Mouse (Mus musculus) midbrain, embryonic 11.5 days (tissue): ENCODE measurements around the gene Crk. TPM values are rescaled to one million over a fixed set of nuclear protein-coding genes. Genes with fewer than 3 reads are reported as not detected.

Experiments used
- ATAC-seq: fragments of 200-750 bp; cut with Nextera tagmentation; 2 replicates; pipeline ENCODE4 v1.8.0; 2017; ENCODE audit warnings: moderate TSS enrichment, moderate library complexity; ENCODE audit not compliant: low FRiP score
- DNase-seq: peaks from one replicate; pipeline ENCODE4 v3.0.0; 2015; ENCODE audit warnings: low spot score; ENCODE audit errors: missing footprints
- H3K27ac ChIP-seq: fragments of 300-500 bp; sonication (generic); 2 replicates; pipeline ENCODE4 v1.5.1; 2014; ENCODE audit warnings: low read depth, low read length
- H3K27me3 ChIP-seq: fragments of 300-500 bp; sonication (generic); 2 replicates; pipeline ENCODE4 v1.6.1; 2014; ENCODE audit warnings: mild to moderate bottlenecking, low read length, moderate library complexity, mixed read lengths; ENCODE audit not compliant: control insufficient read depth, insufficient read depth
- H3K36me3 ChIP-seq: fragments of 300-500 bp; sonication (generic); 2 replicates; pipeline ENCODE4 v1.6.1; 2014; ENCODE audit warnings: mild to moderate bottlenecking, low read length, moderate library complexity, mixed read lengths; ENCODE audit not compliant: control insufficient read depth, insufficient read depth
- H3K4me1 ChIP-seq: fragments of 300-500 bp; sonication (generic); 2 replicates; pipeline ENCODE4 v1.6.1; 2014; ENCODE audit warnings: low read length; ENCODE audit not compliant: control insufficient read depth, insufficient read depth
- H3K4me2 ChIP-seq: fragments of 300-500 bp; sonication (generic); 2 replicates; pipeline ENCODE4 v1.6.1; 2014; ENCODE audit warnings: mild to moderate bottlenecking, moderate library complexity
- H3K4me3 ChIP-seq: fragments of 300-500 bp; sonication (generic); 2 replicates; pipeline ENCODE4 v1.5.1; 2014; ENCODE audit warnings: low read depth, low read length
- H3K9ac ChIP-seq: fragments of 300-500 bp; sonication (generic); 2 replicates; pipeline ENCODE4 v1.6.1; 2014; ENCODE audit warnings: low read length
- H3K9me3 ChIP-seq: fragments of 300-500 bp; sonication (generic); 2 replicates; pipeline ENCODE4 v1.6.1; 2016; ENCODE audit warnings: low read length; ENCODE audit not compliant: control insufficient read depth
- WGBS: fragments of 180-500 bp; shearing (Covaris S2); extraction: QIAGEN DNeasy Blood & Tissue Kit; methylation state at CpG from one replicate; pipeline ENCODE4 v1.1.7; 2014; 5-methylcytosine and 5-hydroxymethylcytosine counted together
- polyA plus RNA-seq: library from polyadenylated mRNA; unstranded; fragments of >200 nt; fragmentation: Nextera tagmentation; extraction: Ambion mirVana; gene quantifications from 2 replicates; pipeline ENCODE4 v1.2.1, GENCODE M21; 2014

Crk gene
- polyA plus RNA-seq, 1 experiment from 2014 or later, result 130 TPM

- 41% methylated on average over 25 of the region's 25 CpGs for WGBS
- DNase-seq (peak; percentile 87), ATAC-seq (no peak; the same call in 1 of the 2 replicates)
- H3K27me3 ChIP-seq, result peaks cover 33% of the 10 kb centered on the region
- H3K9ac ChIP-seq, result peak overlapping the region; percentile 55; the same call in 1 of the 2 replicates
- H3K9me3 ChIP-seq, result no peaks in the 10 kb centered on the region
- H3K27ac ChIP-seq, result no peak overlapping the region
- H3K36me3 ChIP-seq, result no peaks in the 10 kb centered on the region
- H3K4me2 ChIP-seq, result peak overlapping the region; percentile 80
- H3K4me1 ChIP-seq, result peaks cover 20% of the 10 kb centered on the region
- H3K4me3 ChIP-seq, result peak overlapping the region; percentile 48
These were observed 24.3 kb upstream of the Crk start for GRCm38 (mm10) chr11:75654471-75655390.

- Histone ChIP-seq H3K4me2 (peak overlapping the region; percentile 99), H3K4me1 (peaks cover 20% of the 10 kb centered on the region), H3K27me3 (peaks cover 33% of the 10 kb centered on the region), H3K9ac (peak overlapping the region; percentile 70), H3K36me3 (no peaks in the 10 kb centered on the region), H3K4me3 (peak overlapping the region; percentile 58), H3K27ac (no peak overlapping the region), H3K9me3 (no peaks in the 10 kb centered on the region)
- DNase-seq (peak; percentile 92), ATAC-seq (peak; percentile 18)
- WGBS, result 1% methylated on average over 78 of the region's 78 CpGs
These were observed 23.2 kb upstream of the Crk start for GRCm38 (mm10) chr11:75655621-75656545.

- peak overlapping the region; percentile 99 for H3K4me2 ChIP-seq
These were observed 22.2 kb upstream of the Crk start for GRCm38 (mm10) chr11:75656621-75657590.

GRCm38 (mm10) chr11:75657841-75658240 lies 21.2 kb upstream of the Crk start:
- H3K9me3 ChIP-seq, result no peaks in the 10 kb centered on the region
- H3K9ac ChIP-seq, result no peak overlapping the region
- H3K27me3 ChIP-seq, result peaks cover 26% of the 10 kb centered on the region
- no peak overlapping the region for H3K4me3 ChIP-seq
- no peak overlapping the region for H3K4me2 ChIP-seq
- DNase-seq, result no peak
- H3K4me1 ChIP-seq, result peaks cover 16% of the 10 kb centered on the region
- ATAC-seq, result no peak
- H3K27ac ChIP-seq, result no peak overlapping the region
- no peaks in the 10 kb centered on the region for H3K36me3 ChIP-seq

More at GRCm38 (mm10) chr11:75656621-75657590, 22.2 kb upstream of the Crk start:
- no peak for DNase-seq
- H3K9ac ChIP-seq, result peak overlapping the region; percentile 70; the same call in 1 of the 2 replicates
- 62% methylated on average over 19 of the region's 20 CpGs for WGBS
- no peaks in the 10 kb centered on the region for H3K36me3 ChIP-seq
- H3K27ac ChIP-seq, result no peak overlapping the region
- peaks cover 19% of the 10 kb centered on the region for H3K4me1 ChIP-seq
- H3K9me3 ChIP-seq, result no peaks in the 10 kb centered on the region
- H3K4me3 ChIP-seq, result peak overlapping the region; percentile 58
- ATAC-seq, result no peak
- H3K27me3 ChIP-seq, result peaks cover 33% of the 10 kb centered on the region

- Histone ChIP-seq H3K27ac (no peak overlapping the region), H3K4me1 (peaks cover 14% of the 10 kb centered on the region), H3K9me3 (no peaks in the 10 kb centered on the region), H3K27me3 (peaks cover 22% of the 10 kb centered on the region), H3K4me2 (no peak overlapping the region), H3K9ac (no peak overlapping the region), H3K36me3 (no peaks in the 10 kb centered on the region), H3K4me3 (no peak overlapping the region)
- no peak for ATAC-seq
- DNase-seq, result no peak
- 92% methylated on average over 13 of the region's 13 CpGs for WGBS
These were observed 20.7 kb upstream of the Crk start for GRCm38 (mm10) chr11:75658311-75658710.

- H3K27me3 ChIP-seq, result peaks cover 15% of the 10 kb centered on the region
- H3K27ac ChIP-seq, result no peak overlapping the region
- H3K9ac ChIP-seq, result no peak overlapping the region
- no peaks in the 10 kb centered on the region for H3K9me3 ChIP-seq
- H3K4me3 ChIP-seq, result no peak overlapping the region
- DNase-seq (no peak), ATAC-seq (no peak)
- H3K36me3 ChIP-seq, result no peaks in the 10 kb centered on the region
- H3K4me1 ChIP-seq, result peaks cover 9% of the 10 kb centered on the region
- WGBS, result 87% methylated on average over 14 of the region's 14 CpGs
- H3K4me2 ChIP-seq, result no peak overlapping the region
These were observed 19.9 kb upstream of the Crk start for GRCm38 (mm10) chr11:75658996-75659750.

- H3K4me3 ChIP-seq, result no peak overlapping the region
- no peaks in the 10 kb centered on the region for H3K9me3 ChIP-seq
- H3K27me3 ChIP-seq, result peaks cover 9% of the 10 kb centered on the region
- H3K27ac ChIP-seq, result no peak overlapping the region
- H3K4me2 ChIP-seq, result no peak overlapping the region
- DNase-seq (no peak), ATAC-seq (no peak)
- no peak overlapping the region for H3K9ac ChIP-seq
- 92% methylated on average over 12 of the region's 12 CpGs for WGBS
- H3K4me1 ChIP-seq, result peaks cover 5% of the 10 kb centered on the region
- no peaks in the 10 kb centered on the region for H3K36me3 ChIP-seq
These were observed 18.9 kb upstream of the Crk start for GRCm38 (mm10) chr11:75660081-75660590.
